Mouse (Mus musculus): Measurements from ENCODE around the gene Sphkap. TPM values are rescaled to one million over a fixed set of nuclear protein-coding genes. Genes with fewer than 3 reads are reported as not detected.

Gene Sphkap
- total RNA-seq (2021): 100 to 1,000 TPM; 207 to 222 TPM
- long read RNA-seq, full-length matches to known transcripts: 40 of 146 reads
- long read RNA-seq, partial matches to known transcripts: 25 of 146 reads
- long read RNA-seq, other reads (novel, unspliced or antisense): 81 of 146 reads

DNA sequence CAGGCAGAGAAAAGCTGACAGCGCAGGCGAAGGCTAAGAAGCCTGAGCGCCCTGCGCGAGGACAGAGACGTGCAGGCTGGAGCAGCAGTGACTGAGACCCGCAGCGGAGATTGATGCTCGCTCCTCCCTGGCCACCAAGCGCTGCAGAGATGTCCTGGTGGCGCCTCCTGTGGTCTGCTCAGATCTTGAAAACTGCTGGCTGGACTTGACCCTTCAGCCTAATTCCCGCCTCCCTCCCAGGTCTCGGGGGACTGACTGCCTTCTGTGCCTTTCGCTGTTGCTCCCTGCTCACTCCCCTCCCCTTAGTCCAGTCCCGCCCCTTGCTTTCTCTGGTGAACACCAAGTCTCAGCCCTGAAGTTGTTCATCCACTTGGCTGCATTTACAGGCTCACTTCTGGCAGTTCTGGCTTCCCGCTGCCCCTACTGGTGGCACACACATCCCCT lies at the start of gene Sphkap:
Sphkap (minus strand) TSS at position 180 of the 444 bp plus-strand sequence.
- DNase-seq (ENCODE audit: low spot score in 2 of 2): peak; percentile 47 to 74

DNA sequence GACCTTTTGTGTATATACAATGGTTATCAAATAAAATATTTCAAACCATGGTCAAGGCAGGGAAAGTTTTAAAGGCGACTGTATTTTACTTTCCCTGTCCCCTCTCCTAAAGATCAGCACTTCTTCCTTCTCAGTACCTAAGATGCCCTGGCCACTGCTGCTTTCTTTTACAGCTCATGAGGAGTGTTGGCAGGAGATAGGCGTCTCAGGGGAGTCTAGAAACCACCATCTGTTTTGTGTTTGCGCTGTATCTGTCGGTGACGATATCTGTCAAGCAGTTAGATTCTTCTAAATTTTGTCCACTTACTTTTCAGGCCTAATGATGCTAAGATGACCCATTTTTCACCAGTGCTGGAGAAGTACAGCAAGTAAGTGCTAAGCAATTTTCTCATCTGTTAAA lies 43.3 kb upstream of the Sphkap start:
- no peak for DNase-seq (ENCODE audit: low spot score in 2 of 2)

DNA sequence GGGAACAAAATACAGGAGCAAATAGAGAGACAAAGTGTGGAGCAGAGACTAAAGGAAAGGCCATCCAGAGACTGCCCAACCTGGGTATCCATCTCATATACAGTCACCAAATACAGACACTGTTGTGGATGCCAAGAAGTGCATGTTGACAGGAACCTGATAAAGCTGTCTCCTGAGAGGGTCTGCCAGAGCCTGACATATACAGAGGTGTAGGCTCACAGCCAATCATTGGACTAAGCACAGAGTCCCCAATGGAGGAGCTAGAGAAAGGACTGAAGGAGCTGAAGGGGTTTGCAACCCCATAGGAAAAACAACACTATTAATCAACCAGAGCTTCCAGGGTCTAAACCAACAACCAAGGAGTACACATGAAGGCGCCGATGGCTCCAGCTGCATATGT lies 32.4 kb upstream of the Sphkap start:
- no peak for DNase-seq (ENCODE audit: low spot score in 2 of 2)

DNA sequence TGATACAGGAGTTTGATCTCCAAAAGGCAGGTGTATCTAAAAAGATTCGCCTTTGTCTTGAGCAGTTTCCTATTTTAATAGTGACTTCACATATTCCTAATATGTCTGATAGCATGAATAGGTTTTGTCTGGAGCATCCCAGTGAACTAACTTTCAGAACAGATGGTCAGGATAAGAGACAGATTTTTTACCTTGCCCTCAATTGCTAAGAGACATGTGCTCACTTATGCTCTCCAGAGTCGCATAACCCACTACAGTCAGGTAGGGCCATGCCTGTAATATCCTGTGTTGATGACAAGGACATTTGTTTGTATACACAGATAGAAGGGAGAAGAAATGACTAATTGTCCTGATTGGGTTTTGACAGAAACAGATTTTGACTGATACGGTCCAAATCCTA lies 25.9 kb upstream of the Sphkap start:
- DNase-seq (ENCODE audit: low spot score in 2 of 2): no peak

DNA sequence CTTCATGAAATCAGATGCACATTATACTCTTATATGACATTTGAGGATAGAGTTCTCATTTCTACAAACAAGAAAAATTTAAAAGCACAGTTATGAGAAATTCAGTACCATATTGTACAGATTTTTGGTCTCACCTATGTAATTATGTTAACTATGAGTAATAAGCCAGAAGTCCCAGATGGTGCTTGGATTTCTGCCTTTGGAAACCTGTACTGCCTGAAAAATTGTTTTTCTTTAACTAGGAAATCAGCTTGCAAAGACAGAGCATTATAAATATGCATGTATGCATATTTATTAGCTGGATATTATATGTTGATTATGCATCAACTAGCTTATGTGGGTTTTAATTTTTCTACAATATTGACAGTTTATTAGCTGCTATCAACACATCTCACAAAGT lies 21.9 kb upstream of the Sphkap start:
- peak in 1 of 2 experiments; percentile 46 for DNase-seq (ENCODE audit: low spot score in 2 of 2)

DNA sequence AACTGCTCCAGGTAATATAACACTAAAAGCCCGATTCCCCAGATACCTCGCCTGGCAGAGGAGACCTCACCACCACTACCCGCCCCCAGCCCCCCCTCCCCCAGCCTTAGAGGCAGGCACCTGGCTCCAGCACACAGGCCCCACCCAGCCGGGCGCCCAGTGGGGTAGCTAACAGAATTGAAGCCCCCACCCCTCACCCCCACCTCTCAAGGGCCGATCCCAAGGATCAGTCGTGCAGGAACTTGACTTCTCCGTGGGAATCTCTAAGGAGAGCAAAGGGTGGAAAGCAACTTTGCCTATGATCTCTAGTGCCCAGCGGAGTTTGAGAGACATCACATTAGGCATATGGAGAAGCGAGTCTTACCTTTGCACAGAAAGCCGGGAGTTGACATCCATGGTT lies 384 bp downstream of the Sphkap start:
- no peak for DNase-seq (ENCODE audit: low spot score in 2 of 2)

DNA sequence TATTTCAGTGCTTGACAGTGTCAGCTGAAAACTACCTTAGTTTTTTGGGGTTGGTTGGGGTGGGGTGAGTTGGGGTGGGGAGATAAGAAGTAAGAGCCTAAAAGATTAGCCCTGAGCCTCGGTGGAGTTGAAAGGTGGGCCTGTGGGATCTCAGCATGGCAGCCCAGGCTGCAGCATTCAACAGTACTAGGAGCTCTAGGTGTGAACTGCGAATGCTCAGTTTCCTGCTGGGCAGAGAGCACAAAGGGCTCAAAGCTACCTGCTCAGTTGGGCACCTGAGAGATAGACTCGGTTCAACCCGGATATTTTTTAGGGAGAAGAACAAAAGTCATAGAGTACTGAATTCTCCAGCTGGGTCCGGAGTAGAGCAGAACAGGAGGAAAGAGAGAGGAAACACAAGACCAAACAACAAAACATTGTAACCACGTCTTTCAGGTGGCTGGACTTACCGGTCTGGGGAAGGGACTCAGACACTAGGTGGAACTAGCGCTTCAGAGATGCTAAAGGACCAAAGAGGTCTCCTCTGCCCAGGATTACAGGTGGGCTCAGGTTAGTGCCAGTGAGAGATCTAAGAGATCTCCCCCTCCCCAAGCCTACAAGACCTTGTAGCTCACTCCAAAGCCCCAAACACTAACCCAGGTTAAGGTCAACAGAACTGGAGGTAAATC lies 984 bp downstream of the Sphkap start:
- peak in 1 of 2 experiments; percentile 35 for DNase-seq (ENCODE audit: low spot score in 2 of 2)

DNA sequence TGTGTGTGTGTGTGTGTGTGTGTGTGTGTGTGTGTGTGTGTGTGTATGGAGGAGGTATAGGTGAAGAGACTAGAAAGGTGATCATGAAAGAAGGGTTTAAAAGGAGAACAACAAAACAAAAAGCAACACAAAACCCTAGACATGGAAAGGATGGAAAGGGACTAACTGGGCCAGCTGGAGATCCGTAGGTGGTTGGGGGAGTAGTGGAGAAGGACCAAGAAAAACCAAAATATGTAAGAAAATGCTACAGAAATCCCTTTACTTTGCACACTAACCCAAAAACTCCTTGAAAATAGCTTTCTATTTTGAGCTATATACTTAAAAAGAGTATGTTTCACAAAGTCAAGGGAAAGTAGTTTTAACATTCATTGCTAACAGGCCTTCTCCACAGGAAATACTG lies 6.9 kb downstream of the Sphkap start:
- no peak for DNase-seq (ENCODE audit: low spot score in 2 of 2)

DNA sequence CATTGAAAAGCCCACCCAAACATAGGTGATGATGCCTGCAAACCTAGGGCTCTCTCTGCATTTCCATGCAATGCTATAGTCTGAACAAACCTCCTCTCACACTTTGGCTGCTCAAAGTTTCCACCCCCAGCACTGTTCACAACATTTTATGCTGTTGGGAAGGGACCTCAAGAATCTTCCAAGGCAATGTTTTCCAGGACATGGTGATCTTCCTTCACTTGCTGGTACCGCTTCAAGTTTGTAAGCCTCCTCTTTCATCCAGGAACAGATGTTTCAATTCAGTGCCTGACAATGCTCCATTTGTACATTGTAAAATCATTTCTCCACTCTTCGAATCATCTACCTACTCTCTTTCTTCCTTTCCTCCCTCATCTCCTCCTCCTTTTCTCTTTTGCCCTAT lies 11.7 kb downstream of the Sphkap start:
- no peak for DNase-seq (ENCODE audit: low spot score in 2 of 2)

DNA sequence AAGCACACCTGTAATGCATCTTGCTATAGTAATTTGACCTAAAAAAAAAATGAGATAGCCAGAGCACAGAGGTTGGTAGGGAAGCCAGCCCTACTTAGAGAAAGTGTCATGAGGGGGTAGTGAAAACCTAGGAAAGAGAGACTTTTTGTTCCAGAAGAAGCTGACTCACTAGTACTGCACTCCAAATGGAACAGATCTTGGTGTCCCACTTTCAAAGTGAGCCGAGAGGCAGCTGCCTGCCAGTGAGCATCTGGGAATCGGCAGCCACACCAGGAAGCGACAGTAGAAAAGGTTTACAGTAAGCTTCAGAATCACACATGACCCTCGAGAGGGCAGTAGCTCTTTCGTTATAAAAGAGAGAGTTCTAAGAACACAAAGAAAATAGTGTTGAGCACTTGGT lies 12.4 kb downstream of the Sphkap start:
- DNase-seq (ENCODE audit: low spot score in 2 of 2): no peak

DNA sequence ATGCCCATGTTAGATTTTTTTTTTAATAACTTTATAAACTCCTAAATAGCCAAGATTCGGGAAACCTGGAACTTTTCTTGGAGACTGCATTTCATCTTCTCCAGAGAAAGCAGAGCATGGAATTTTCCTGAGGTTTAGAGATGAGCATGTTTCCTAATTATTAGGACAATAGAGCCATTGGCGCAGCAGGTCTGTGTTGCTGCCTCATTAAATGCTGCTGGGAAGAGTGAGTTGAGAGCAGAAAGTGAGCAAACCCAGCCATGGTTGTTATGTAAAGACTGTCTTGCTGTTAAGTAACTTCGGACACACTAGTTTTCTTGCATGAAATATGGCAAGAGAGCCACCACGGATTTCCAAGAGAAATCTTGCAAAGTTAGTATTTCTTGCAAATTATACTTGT lies 18.6 kb downstream of the Sphkap start:
- no peak for DNase-seq (ENCODE audit: low spot score in 2 of 2)

DNA sequence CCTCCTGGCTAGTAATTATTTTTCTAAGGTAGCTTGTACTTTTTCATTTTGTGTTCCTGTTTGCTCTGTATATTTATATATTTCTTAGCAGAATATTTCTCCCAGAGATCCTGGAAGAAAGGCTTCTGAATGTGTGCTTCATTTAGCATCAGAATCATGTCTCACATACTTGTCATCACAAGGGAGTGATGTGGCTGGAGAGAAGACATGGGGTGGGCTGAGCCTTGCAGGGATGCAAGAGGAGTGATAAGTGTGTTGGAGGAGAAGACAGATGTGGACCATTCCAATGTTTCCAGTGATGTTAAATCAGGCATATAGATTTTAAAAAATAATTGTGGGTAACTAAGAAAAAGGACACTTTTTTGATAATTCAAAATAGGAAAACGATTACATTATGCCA lies 30.6 kb downstream of the Sphkap start:
- DNase-seq (ENCODE audit: low spot score in 2 of 2): no peak

DNA sequence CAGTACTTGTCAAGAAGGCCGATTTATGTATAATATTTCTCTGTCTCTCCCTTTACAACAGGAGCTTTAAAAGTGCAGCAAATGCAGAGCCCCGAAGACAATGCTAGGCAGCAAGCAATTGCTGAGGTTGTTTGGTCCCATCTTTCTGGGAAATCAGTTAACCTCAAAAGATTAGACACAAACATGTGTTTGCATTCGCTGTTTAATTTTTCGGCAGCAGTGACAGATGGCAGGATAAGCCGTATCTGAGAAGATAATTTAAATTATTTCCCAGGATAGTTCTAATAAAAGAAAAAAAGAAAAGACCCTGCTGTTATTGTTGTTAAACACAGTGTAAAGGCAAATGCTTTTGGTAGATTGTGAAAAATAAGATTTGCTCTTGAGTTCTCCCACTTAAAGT lies 41.5 kb downstream of the Sphkap start:
- peak in 1 of 2 experiments; percentile 62 for DNase-seq (ENCODE audit: low spot score in 2 of 2)

DNA sequence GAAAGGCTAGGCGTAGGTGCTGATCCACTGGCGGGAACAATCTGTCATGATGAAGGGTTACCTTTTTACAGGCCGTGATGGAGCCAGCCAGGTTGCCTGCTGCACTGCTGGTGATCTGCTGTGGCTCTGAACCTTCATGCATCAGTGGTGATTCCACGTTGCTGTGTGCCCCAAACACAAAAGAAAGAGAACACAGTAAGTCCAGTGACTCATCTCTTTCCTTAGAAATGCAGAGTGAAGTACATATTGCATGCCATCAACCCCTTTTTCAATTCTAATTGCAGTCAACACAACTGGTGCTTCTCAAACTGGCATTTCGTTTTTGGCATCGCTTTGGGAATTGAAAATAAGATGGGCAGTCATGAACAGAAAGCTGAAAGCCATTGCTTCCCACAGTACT lies 45.8 kb downstream of the Sphkap start:
- no peak for DNase-seq (ENCODE audit: low spot score in 2 of 2)

DNA sequence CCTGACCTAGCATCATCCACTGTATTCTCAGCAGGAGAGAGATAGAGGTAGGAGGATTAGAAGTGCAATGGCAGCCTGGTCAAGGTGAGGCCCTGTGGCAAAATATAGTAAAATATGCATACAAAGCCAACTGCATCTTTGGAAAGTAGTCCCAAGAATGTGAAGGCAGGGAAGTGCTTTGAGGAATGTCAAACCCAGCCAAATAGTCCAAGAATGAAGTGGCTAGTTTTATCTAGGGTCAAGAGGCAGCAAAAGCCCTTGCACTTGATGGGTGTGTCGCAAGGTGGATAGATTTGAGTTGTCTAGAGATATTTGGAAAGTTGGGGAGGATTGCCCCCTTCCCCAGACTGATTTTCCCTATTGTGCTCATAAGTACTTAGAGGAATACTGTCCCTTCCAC lies 61.5 kb downstream of the Sphkap start:
- DNase-seq (ENCODE audit: low spot score in 2 of 2): no peak

DNA sequence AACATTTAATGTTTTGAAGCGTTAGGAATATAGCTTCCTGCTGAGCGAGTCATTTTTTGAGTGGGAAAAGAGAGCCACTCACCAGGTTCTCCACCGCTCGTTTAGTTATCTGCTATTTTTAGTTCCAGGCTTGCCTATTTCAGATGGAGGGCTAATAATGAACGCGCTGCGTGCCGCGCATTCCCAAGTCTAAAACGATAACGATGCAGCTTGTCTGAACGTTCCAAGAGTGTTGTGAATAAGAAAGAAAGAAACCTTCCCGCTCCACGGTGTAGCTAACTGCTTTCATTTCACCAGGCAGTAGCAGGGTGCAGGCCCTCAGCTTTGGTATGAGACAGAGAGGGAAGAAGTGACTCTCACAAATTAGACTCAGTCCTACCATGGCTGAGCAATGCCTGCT lies 62.4 kb downstream of the Sphkap start:
- peak in 1 of 2 experiments; percentile 36 for DNase-seq (ENCODE audit: low spot score in 2 of 2)

DNA sequence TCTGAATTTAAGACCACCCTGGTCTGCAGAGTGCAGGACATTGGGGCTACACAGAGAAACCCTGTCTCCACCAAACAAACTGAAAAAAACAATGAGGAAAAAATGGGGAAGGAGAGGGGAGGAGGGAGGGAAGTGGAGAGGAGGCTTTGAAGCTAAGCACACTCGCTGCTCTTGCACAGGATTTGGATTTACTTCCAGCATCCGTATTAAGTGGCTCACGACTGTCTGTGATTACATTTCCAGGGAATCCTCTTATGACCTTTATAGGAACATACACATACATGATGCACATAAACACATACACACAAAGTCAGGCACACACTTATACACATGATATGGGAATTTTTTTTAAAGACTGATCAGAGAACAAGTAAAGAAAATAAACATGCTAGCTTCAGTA lies 62.9 kb downstream of the Sphkap start:
- DNase-seq (ENCODE audit: low spot score in 2 of 2): no peak

DNA sequence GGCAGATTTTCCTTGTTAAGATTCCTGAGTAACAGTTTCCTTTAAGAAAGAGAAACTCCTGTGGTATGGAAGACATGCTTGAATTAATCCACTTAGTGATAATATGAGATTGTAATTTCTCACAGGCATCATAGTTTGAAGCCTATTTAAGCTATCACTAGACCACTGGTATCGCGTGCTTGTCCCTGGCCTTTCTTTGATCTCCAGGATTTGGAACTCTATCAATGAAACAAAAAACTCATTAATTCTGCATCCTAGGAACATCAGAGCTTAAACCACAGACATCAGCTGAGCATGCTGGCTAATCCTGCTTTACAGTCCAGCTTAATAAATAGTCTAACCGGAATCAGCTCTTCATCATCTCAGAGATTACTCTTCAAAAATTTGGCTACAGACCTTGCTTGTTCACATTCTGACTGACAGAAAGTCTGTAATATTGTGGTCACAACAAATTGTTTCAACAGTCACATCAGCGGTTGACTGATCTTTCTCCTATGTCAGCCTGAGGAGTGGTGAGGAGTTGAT lies 65.2 kb downstream of the Sphkap start:
- DNase-seq (ENCODE audit: low spot score in 2 of 2): no peak

DNA sequence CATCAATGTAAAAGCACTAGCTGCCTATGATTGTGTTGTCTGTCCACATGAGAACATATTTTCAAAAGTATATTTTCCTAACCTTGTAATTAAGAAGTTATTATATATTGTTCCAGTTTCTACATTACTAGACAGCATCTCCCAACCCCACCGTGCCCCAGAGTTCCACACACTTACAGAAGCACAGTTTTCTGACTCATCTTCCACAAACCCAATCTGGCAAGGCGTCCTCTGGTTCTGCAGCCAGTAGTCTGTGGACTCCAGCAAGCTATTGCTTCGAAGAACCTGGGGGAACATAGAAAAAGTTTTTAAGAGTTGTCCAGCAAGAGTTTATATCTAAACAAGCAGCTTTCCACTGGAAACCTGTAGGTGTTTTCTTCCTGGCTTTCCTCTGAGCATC lies 68.6 kb downstream of the Sphkap start:
- DNase-seq (ENCODE audit: low spot score in 2 of 2): no peak

DNA sequence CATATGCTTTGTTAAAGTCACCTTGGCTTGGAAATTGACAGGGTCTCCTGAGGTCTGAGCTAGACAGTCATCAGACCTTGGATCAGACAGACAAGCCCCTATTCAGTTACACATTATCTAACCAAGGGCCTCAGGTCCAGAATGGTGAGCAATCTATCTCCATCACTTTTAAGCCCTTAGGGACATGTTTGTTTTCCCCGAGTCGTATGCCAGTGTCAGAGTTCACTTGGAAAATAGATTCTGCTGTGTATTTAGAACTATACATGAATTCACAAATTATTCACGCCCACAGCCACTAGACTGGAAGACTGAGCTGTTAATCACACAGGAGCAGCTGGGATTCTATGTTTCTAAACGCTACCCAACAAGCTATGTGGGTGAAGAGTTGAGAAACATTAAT lies 91.1 kb downstream of the Sphkap start:
- DNase-seq (ENCODE audit: low spot score in 2 of 2): peak in 1 of 2 experiments; percentile 36

DNA sequence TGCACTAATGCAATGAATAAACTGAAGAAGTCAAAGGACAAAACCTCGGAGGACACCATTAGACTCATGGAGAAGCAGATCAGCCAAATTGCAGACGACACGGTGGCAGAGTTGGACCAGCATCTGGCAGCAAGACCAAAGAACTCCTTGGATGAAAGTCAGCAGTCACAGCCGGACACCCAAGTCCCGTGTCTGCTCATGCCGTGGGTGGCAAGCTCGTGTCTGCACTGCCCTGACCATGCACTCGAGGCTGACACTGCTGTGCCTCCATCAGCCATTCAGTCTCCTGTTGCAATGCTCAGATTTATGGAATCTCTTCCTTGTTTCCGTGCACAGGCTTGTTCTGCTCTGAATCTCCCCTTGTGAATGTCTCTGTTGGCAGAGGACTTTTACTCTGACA lies 92.9 kb downstream of the Sphkap start:
- no peak for DNase-seq (ENCODE audit: low spot score in 2 of 2)

DNA sequence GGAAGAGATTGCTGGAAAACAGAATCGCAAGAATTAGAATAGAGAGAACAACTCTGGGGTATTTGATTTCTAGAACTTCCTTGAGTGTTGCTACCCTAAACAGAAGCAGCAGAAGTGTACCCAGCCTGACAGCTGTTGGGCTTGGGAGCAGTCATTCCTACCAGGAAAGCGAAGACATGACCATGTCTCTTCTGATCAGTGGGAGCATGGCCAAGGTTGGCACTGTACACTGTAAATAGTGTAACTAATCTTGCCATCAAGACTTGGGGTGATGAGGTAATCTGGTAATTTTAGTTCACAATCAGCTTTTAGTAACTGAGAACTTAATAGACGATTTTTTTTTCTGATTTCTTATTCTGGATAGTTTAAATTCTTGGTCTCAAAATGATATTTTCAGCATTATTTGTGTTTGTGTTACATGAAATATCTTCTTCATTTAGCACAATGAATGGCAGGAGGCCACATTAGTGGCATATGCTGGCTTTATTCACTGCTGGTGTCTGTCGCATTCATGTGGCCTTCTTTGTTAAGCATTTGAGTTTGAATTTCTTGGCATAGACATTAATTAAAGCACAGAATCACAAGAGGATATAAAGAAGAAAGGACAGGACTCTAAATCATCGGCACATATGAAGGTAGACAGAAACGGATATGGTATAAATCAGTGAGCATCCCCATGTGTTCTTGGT lies 96.2 kb downstream of the Sphkap start:
- peak in 1 of 2 experiments; percentile 18 for DNase-seq (ENCODE audit: low spot score in 2 of 2)

All from layer of hippocampus, adult 18-20 months (tissue).